Mouse (Mus musculus): ENCODE data around the gene Tmem117. TPM values are rescaled to one million over a fixed set of nuclear protein-coding genes. Genes with fewer than 3 reads are reported as not detected.

Gene Tmem117
- total and polyA plus RNA-seq, 3 experiments = not detected

- TF ChIP-seq MAX (IDR thresholded peaks at IDR 0.05; ENCODE audit: low read length) (no peak), HCFC1 (IDR thresholded peaks at IDR 0.05; ENCODE audit: low read depth, low read length) (no peak), E2F4 (IDR thresholded peaks at IDR 0.05; ENCODE audit: borderline replicate concordance, low read depth, low read length) (no peak), UBTF (IDR thresholded peaks at IDR 0.05; ENCODE audit: borderline replicate concordance, insufficient read depth, low read depth, low read length) (no peak), MYB (IDR thresholded peaks at IDR 0.05; ENCODE audit: low read depth, low read length) (no peak), CHD2 (IDR thresholded peaks at IDR 0.05; ENCODE audit: low read length) (no peak), JUND (IDR thresholded peaks at IDR 0.05; ENCODE audit: low read depth, low read length) (no peak), NELFE (IDR thresholded peaks at IDR 0.05; ENCODE audit: low read depth, low read length) (no peak), MAZ (IDR thresholded peaks at IDR 0.05; ENCODE audit: low read depth, low read length) (no peak), CTCF (IDR thresholded peaks at IDR 0.05 in 2 of 3, conservative IDR thresholded peaks at IDR 0.05 in 1 of 3; ENCODE audit: control insufficient read depth in 1 of 3, insufficient read depth in 1 of 3, low read depth in 2 of 3, low read length in 3 of 3, poor library complexity in 1 of 3, severe bottlenecking in 1 of 3) (no peak), ETS1 (IDR thresholded peaks at IDR 0.05; ENCODE audit: low read depth, low read length) (no peak), POLR2AphosphoS5 (IDR thresholded peaks at IDR 0.05; ENCODE audit: borderline replicate concordance, low read depth, low read length) (no peak), SIN3A (IDR thresholded peaks at IDR 0.05; ENCODE audit: low read length) (no peak), RCOR1 (IDR thresholded peaks at IDR 0.05; ENCODE audit: low read depth, low read length) (no peak), BHLHE40 (IDR thresholded peaks at IDR 0.05; ENCODE audit: borderline replicate concordance, low read depth, low read length) (no peak), GABPA (IDR thresholded peaks at IDR 0.05; ENCODE audit: low read depth, low read length) (no peak), POLR2A (IDR thresholded peaks at IDR 0.05; ENCODE audit: control insufficient read depth in 1 of 2, insufficient read depth in 1 of 2, low read depth in 1 of 2, low read length in 2 of 2, poor library complexity in 1 of 2) (no peak), POLR2AphosphoS2 (IDR thresholded peaks at IDR 0.05; ENCODE audit: low read length) (no peak)
- H3K79me2 ChIP-seq (ENCODE audit: control insufficient read depth, insufficient read depth, low read length, poor library complexity) = no peaks in the 10 kb centered on the region
- no peak overlapping the region for H3K9ac ChIP-seq (ENCODE audit: control insufficient read depth, low read depth, low read length, poor library complexity, severe bottlenecking)
- no peaks in the 10 kb centered on the region for H3K36me3 ChIP-seq (ENCODE audit: control insufficient read depth in 1 of 2, insufficient read depth in 2 of 2, low read length in 2 of 2)
- no peak overlapping the region for H3K4me3 ChIP-seq (ENCODE audit: control insufficient read depth in 1 of 2, insufficient read depth in 1 of 2, low read depth in 2 of 2, low read length in 2 of 2)
- no peaks in the 10 kb centered on the region for H3K4me1 ChIP-seq (ENCODE audit: control insufficient read depth in 1 of 2, insufficient read depth in 2 of 2, low read length in 2 of 2)
- H3K9me3 ChIP-seq (replicated peaks; ENCODE audit: insufficient read depth, low read length) = no peaks in the 10 kb centered on the region
- no peak for DNase-seq (ENCODE audit: low read depth, low spot score)
- no peak overlapping the region for H3K27ac ChIP-seq (ENCODE audit: control insufficient read depth, low read depth, low read length)
- no peaks in the 10 kb centered on the region for H3K27me3 ChIP-seq (ENCODE audit: control insufficient read depth in 1 of 2, insufficient read depth in 2 of 2, low read length in 2 of 2)
Measured at GRCm38 (mm10) chr15:95047486-95047885, 418.5 kb downstream of the Tmem117 start.

- Histone ChIP-seq H3K9me3 (replicated peaks; ENCODE audit: insufficient read depth, low read length) (no peaks in the 10 kb centered on the region), H3K27me3 (ENCODE audit: control insufficient read depth in 1 of 2, insufficient read depth in 2 of 2, low read length in 2 of 2) (no peaks in the 10 kb centered on the region)
- DNase-seq (ENCODE audit: low read depth, low spot score) = no peak
Measured at GRCm38 (mm10) chr15:95049171-95049729, 420.2 kb downstream of the Tmem117 start.

More at GRCm38 (mm10) chr15:95049171-95049729, 420.2 kb downstream of the Tmem117 start:
- no peaks in the 10 kb centered on the region for H3K79me2 ChIP-seq (ENCODE audit: control insufficient read depth, insufficient read depth, low read length, poor library complexity)
- H3K27ac ChIP-seq (ENCODE audit: control insufficient read depth, low read depth, low read length) = no peak overlapping the region
- no peak overlapping the region for H3K9ac ChIP-seq (ENCODE audit: control insufficient read depth, low read depth, low read length, poor library complexity, severe bottlenecking)
- no peaks in the 10 kb centered on the region for H3K36me3 ChIP-seq (ENCODE audit: control insufficient read depth in 1 of 2, insufficient read depth in 2 of 2, low read length in 2 of 2)
- H3K4me3 ChIP-seq (ENCODE audit: control insufficient read depth in 1 of 2, insufficient read depth in 1 of 2, low read depth in 2 of 2, low read length in 2 of 2) = no peak overlapping the region
- H3K4me1 ChIP-seq (ENCODE audit: control insufficient read depth in 1 of 2, insufficient read depth in 2 of 2, low read length in 2 of 2) = no peaks in the 10 kb centered on the region
- TF ChIP-seq POLR2AphosphoS2 (IDR thresholded peaks at IDR 0.05; ENCODE audit: low read length) (no peak), MYC (IDR thresholded peaks at IDR 0.05; ENCODE audit: low read depth, low read length) (no peak), KAT2A (conservative IDR thresholded peaks at IDR 0.05; ENCODE audit: low read depth, low read length) (no peak), ETS1 (IDR thresholded peaks at IDR 0.05; ENCODE audit: low read depth, low read length) (no peak), MXI1 (IDR thresholded peaks at IDR 0.05; ENCODE audit: low read depth, low read length) (no peak), UBTF (IDR thresholded peaks at IDR 0.05; ENCODE audit: borderline replicate concordance, insufficient read depth, low read depth, low read length) (no peak), MEF2A (IDR thresholded peaks at IDR 0.05; ENCODE audit: extremely low read depth, insufficient replicate concordance, low read depth, low read length, poor library complexity, severe bottlenecking) (no peak), TAL1 (IDR thresholded peaks at IDR 0.05; ENCODE audit: low read length) (no peak), CHD1 (IDR thresholded peaks at IDR 0.05; ENCODE audit: low read depth, low read length) (no peak), USF1 (IDR thresholded peaks at IDR 0.05; ENCODE audit: low read depth, low read length) (no peak), CTCF (IDR thresholded peaks at IDR 0.05 in 2 of 3, conservative IDR thresholded peaks at IDR 0.05 in 1 of 3; ENCODE audit: control insufficient read depth in 1 of 3, insufficient read depth in 1 of 3, low read depth in 2 of 3, low read length in 3 of 3, poor library complexity in 1 of 3, severe bottlenecking in 1 of 3) (no peak), MAFK (IDR thresholded peaks at IDR 0.05; ENCODE audit: borderline replicate concordance, low read depth, low read length) (no peak), CHD2 (IDR thresholded peaks at IDR 0.05; ENCODE audit: low read length) (no peak), NRF1 (IDR thresholded peaks at IDR 0.05; ENCODE audit: insufficient read depth, low read depth, low read length, poor library complexity, severe bottlenecking) (no peak), GABPA (IDR thresholded peaks at IDR 0.05; ENCODE audit: low read depth, low read length) (no peak), MAZ (IDR thresholded peaks at IDR 0.05; ENCODE audit: low read depth, low read length) (no peak), ELF1 (IDR thresholded peaks at IDR 0.05; ENCODE audit: low read depth, low read length) (no peak), SMC3 (IDR thresholded peaks at IDR 0.05; ENCODE audit: low read depth, low read length) (no peak), RCOR1 (IDR thresholded peaks at IDR 0.05; ENCODE audit: low read depth, low read length) (no peak), ZNF384 (IDR thresholded peaks at IDR 0.05; ENCODE audit: low read depth, low read length) (no peak)
